Mouse (Mus musculus): ENCODE results near the gene Sun2.

DNA sequence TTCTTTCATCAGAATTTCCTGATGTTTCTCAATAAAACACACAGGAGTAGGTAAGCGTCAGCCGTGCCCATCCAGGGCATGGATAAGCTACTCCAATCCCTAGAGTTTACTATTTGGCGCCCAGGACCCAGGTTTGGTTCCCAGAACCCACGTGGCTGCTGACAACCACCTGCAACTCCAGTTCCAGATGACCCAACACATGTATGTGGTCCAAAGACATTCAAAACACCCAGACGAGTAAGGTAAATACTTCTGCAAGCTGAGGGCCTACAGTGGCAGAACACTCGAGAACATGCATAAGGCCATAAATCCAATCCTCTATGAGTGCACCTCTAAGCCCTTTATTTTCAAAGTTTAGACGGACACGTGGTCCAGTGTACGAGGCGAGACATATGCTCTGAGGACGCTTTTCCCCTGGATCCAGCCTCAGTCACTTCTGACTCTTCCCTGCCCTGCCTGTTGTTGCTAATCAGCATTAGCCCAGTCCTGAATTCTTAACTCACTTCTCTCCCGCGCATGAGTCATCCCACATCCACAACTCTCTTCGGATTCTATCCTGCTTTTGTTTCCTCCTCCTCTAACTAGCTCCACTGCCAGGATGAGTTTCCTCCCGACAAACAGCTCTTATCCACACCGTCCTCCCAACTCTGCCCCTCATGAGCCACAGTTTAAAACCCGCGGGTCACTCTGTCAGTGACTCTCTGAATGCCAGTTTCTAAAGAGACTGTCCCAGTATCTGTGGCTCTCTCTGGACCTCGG lies 58.5 kb downstream of the Sun2 start:
- TF ChIP-seq CTCF (IDR thresholded peaks at IDR 0.05; ENCODE audit: control insufficient read depth, insufficient read depth, insufficient read length) (no peak), USF1 (IDR thresholded peaks at IDR 0.05; ENCODE audit: low read depth) (peak; percentile 67)
